Mouse (Mus musculus): Measurements from ENCODE around the gene Etaa1.

- TF ChIP-seq CTCF (IDR thresholded peaks at IDR 0.05; ENCODE audit: control insufficient read depth, insufficient read depth, insufficient replicate concordance, low read depth, low read length) (no peak), POLR2A (IDR thresholded peaks at IDR 0.05; ENCODE audit: control insufficient read depth, low read depth, low read length) (no peak)
Measured at GRCm38 (mm10) chr11:17983331-17983730, 29.7 kb upstream of the Etaa1 start.
